Mouse (Mus musculus) CH12.LX (cell line): Measurements from ENCODE around the gene Chtop.

ENCODE experiments used
- JUN ChIP-seq: IDR thresholded peaks from 2 replicates; pipeline ENCODE4 v1.6.1; 2011; ENCODE audit warnings: low read depth, mild to moderate bottlenecking, low read length, improper control_type of control experiment, moderate library complexity; ENCODE audit not compliant: insufficient read depth
- MAX ChIP-seq: IDR thresholded peaks from 2 replicates; pipeline ENCODE4 v1.6.1; 2011; ENCODE audit warnings: low read length, improper control_type of control experiment
- POLR2A ChIP-seq: IDR thresholded peaks from 2 replicates; pipeline ENCODE4 v1.6.1; 2011; ENCODE audit warnings: low read depth, mild to moderate bottlenecking, improper control_type of control experiment, low read length
- USF1 ChIP-seq: IDR thresholded peaks from 2 replicates; pipeline ENCODE4 v1.6.1; 2014; ENCODE audit warnings: low read depth, mild to moderate bottlenecking, inconsistent platforms, low read length, improper control_type of control experiment

DNA sequence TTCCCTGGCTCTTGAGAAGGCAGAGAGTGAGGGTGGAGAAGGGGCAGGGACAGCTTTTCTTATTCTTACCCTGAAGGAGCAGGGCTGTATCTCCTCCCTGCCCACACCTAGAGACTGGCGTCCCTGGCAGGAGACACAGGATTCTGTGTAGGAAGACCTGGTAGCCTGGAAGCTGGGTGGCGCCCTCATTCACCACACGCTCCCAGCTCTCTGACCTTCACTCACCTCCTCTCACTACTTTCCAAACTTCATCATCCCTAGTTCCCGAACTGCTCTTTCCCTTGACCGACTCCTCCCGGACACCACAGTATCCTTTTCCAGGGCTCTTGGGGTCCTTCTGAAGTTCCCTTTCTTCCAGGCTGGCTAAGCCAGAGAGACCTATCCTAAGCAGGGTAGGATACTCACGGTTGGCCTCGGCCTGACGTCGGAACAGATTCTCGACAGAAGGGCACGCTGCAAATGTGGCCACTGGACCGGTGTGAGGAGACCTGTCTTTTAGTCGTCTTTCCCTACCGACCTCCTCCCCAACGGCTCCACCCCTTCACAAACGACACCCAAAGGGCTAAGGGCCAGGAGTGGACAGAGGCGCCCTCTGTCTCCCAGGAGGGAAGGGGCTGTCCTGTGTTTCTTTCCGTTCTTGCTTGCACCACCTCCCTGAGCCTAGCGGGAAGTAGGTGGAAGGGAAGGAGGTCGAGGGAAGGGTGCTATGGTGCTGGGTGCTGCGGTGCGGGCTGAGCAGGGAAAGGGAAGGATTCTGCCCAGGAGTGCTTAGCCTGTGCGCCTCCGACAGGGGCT, 4.7 kb upstream of the Chtop start, which contains the start of the genes S100a1 and S100a13:
- no peak for TF ChIP-seq USF1
- no peak for TF ChIP-seq JUN
- no peak for TF ChIP-seq POLR2A
- 0 out of 2 replicates have a peak, but pooled peaks have one; percentile 28 for TF ChIP-seq MAX
